Mouse (Mus musculus): ENCODE measurements around the gene Defb43. TPM values are rescaled to one million over a fixed set of nuclear protein-coding genes. Genes with fewer than 3 reads are reported as not detected.
A peak's percentile ranks its signal among the peaks of the same experiment; 100 is the strongest.

Defb43 gene
- polyA plus RNA-seq, 1 experiment from 2014 or later = not detected

GRCm38 (mm10) chr14:63014667-63015066, 3.1 kb downstream of the Defb43 start:
- Histone ChIP-seq H3K9me3 (no peaks in the 10 kb centered on the region), H3K36me3 (no peaks in the 10 kb centered on the region), H3K27ac (no peak overlapping the region), H3K4me3 (no peak overlapping the region), H3K27me3 (ENCODE audit: insufficient read depth, poor library complexity, severe bottlenecking) (peaks cover 15% of the 10 kb centered on the region), H3K4me1 (peaks cover 4% of the 10 kb centered on the region)
- DNase-seq (ENCODE audit: low spot score) = no peak
- 74% methylated on average over 4 of the region's 4 CpGs for WGBS

- peaks cover 20% of the 10 kb centered on the region for H3K4me1 ChIP-seq
- H3K27ac ChIP-seq = no peak overlapping the region
- H3K4me3 ChIP-seq = no peak overlapping the region
- H3K36me3 ChIP-seq = no peaks in the 10 kb centered on the region
- DNase-seq (ENCODE audit: low spot score) = no peak
- peaks cover 25% of the 10 kb centered on the region for H3K27me3 ChIP-seq (ENCODE audit: insufficient read depth, poor library complexity, severe bottlenecking)
- WGBS = 43% methylated on average over 6 of the region's 6 CpGs
- no peaks in the 10 kb centered on the region for H3K9me3 ChIP-seq
Observed at GRCm38 (mm10) chr14:63020524-63021156, 9.1 kb downstream of the Defb43 start.

- Histone ChIP-seq H3K4me1 (0 out of 2 replicates have a peak, but pooled peaks cover 3% of the 10 kb centered on the region), H3K27ac (no peak within 1 kb of the TSS), H3K27me3 (ENCODE audit: insufficient read depth, poor library complexity, severe bottlenecking) (no peaks in the 10 kb centered on the region), H3K4me3 (no peak within 1 kb of the TSS), H3K9me3 (no peaks in the 10 kb centered on the region), H3K36me3 (no peaks in the 10 kb centered on the region)
- 73% methylated on average over 3 of the region's 3 CpGs for WGBS
- no peak for DNase-seq (ENCODE audit: low spot score)
Observed at GRCm38 (mm10) chr14:63046691-63047090, 35.1 kb downstream of the Defb43 start, which contains the start of gene Defb42. Defb42 (plus strand) TSS chr14:63046991.

GRCm38 (mm10) chr14:63049910-63050370, 38.4 kb downstream of the Defb43 start, which contains the start of gene Defb30:
Defb30 (minus strand) TSS chr14:63049960.
- Histone ChIP-seq H3K4me3 (no peak within 1 kb of the TSS), H3K27ac (no peak within 1 kb of the TSS), H3K9me3 (no peaks in the 10 kb centered on the region), H3K36me3 (no peaks in the 10 kb centered on the region), H3K27me3 (ENCODE audit: insufficient read depth, poor library complexity, severe bottlenecking) (no peaks in the 10 kb centered on the region), H3K4me1 (peaks cover 16% of the 10 kb centered on the region)
- DNase-seq (ENCODE audit: low spot score) = no peak
- 80% methylated on average over 13 of the region's 14 CpGs for WGBS

GRCm38 (mm10) chr14:63050769-63051168, 39.2 kb downstream of the Defb43 start:
- no peaks in the 10 kb centered on the region for H3K9me3 ChIP-seq
- H3K4me3 ChIP-seq = no peak overlapping the region
- peak; percentile 88 for DNase-seq (ENCODE audit: low spot score)
- 35% methylated on average over 5 of the region's 5 CpGs for WGBS
- no peak overlapping the region for H3K27ac ChIP-seq
- H3K36me3 ChIP-seq = no peaks in the 10 kb centered on the region
- H3K27me3 ChIP-seq (ENCODE audit: insufficient read depth, poor library complexity, severe bottlenecking) = no peaks in the 10 kb centered on the region
- H3K4me1 ChIP-seq = peaks cover 24% of the 10 kb centered on the region

GRCm38 (mm10) chr14:63054729-63055128, 43.2 kb downstream of the Defb43 start:
- Histone ChIP-seq H3K4me3 (peak overlapping the region; percentile 16; the same call in 1 of the 2 replicates), H3K27ac (peak overlapping the region; percentile 86), H3K27me3 (ENCODE audit: insufficient read depth, poor library complexity, severe bottlenecking) (no peaks in the 10 kb centered on the region), H3K9me3 (no peaks in the 10 kb centered on the region), H3K36me3 (no peaks in the 10 kb centered on the region), H3K4me1 (peaks cover 40% of the 10 kb centered on the region)
- DNase-seq (ENCODE audit: low spot score) = peak; percentile 97
- 9% methylated on average over 6 of the region's 6 CpGs for WGBS

- Histone ChIP-seq H3K9me3 (no peaks in the 10 kb centered on the region), H3K36me3 (no peaks in the 10 kb centered on the region), H3K27me3 (ENCODE audit: insufficient read depth, poor library complexity, severe bottlenecking) (no peaks in the 10 kb centered on the region), H3K4me3 (no peak overlapping the region), H3K4me1 (peaks cover 65% of the 10 kb centered on the region), H3K27ac (peak overlapping the region; percentile 86)
- 53% methylated on average over 10 of the region's 10 CpGs for WGBS
- DNase-seq (ENCODE audit: low spot score) = no peak
Observed at GRCm38 (mm10) chr14:63060361-63060760, 48.8 kb downstream of the Defb43 start.

- H3K27ac ChIP-seq = peak overlapping the region; percentile 86
- peak; percentile 95 for DNase-seq (ENCODE audit: low spot score)
Observed at GRCm38 (mm10) chr14:63062184-63062583, 50.6 kb downstream of the Defb43 start.

GRCm38 (mm10) chr14:63065391-63065790, 53.8 kb downstream of the Defb43 start:
- H3K27me3 ChIP-seq (ENCODE audit: insufficient read depth, poor library complexity, severe bottlenecking) = no peaks in the 10 kb centered on the region
- H3K36me3 ChIP-seq = no peaks in the 10 kb centered on the region
- H3K9me3 ChIP-seq = no peaks in the 10 kb centered on the region
- peaks cover 86% of the 10 kb centered on the region for H3K4me1 ChIP-seq
- H3K4me3 ChIP-seq = no peak overlapping the region
- WGBS = 79% methylated on average over 5 of the region's 5 CpGs
- peak overlapping the region; percentile 76 for H3K27ac ChIP-seq
- no peak for DNase-seq (ENCODE audit: low spot score)

More at GRCm38 (mm10) chr14:63062184-63062583, 50.6 kb downstream of the Defb43 start:
- Histone ChIP-seq H3K4me3 (no peak overlapping the region), H3K27me3 (ENCODE audit: insufficient read depth, poor library complexity, severe bottlenecking) (no peaks in the 10 kb centered on the region), H3K36me3 (no peaks in the 10 kb centered on the region), H3K4me1 (peaks cover 69% of the 10 kb centered on the region), H3K9me3 (no peaks in the 10 kb centered on the region)
- WGBS = 12% methylated on average over 2 of the region's 2 CpGs

GRCm38 (mm10) chr14:63066630-63067310, 55.2 kb downstream of the Defb43 start:
- Histone ChIP-seq H3K4me1 (peaks cover 83% of the 10 kb centered on the region), H3K36me3 (no peaks in the 10 kb centered on the region), H3K4me3 (peak overlapping the region; percentile 34), H3K9me3 (no peaks in the 10 kb centered on the region), H3K27me3 (ENCODE audit: insufficient read depth, poor library complexity, severe bottlenecking) (no peaks in the 10 kb centered on the region), H3K27ac (peak overlapping the region; percentile 91)
- 15% methylated on average over 16 of the region's 16 CpGs for WGBS
- DNase-seq (ENCODE audit: low spot score) = peak; percentile 88

Other genes starting within 250 kb of the Defb43 start
- 8.9 and 9.5 TPM in 2 replicates for gene Wdfy2, start 174.1 kb upstream of the Defb43 start, polyA plus RNA-seq (2016; fragmentation: Nextera tagmentation; extraction: Ambion mirVana)
- not detected in 2 replicates for gene Defb48, start 27.3 kb upstream of the Defb43 start, polyA plus RNA-seq (2016; fragmentation: Nextera tagmentation; extraction: Ambion mirVana)
- gene Defb47, start 13.7 kb upstream of the Defb43 start, polyA plus RNA-seq (2016; fragmentation: Nextera tagmentation; extraction: Ambion mirVana) = not detected in 2 replicates
- gene Defb42, start 35.2 kb downstream of the Defb43 start, polyA plus RNA-seq (2016; fragmentation: Nextera tagmentation; extraction: Ambion mirVana) = 3.7 and 5.8 TPM in 2 replicates
- gene Defb30, start 38.2 kb downstream of the Defb43 start, polyA plus RNA-seq (2016; fragmentation: Nextera tagmentation; extraction: Ambion mirVana) = not detected in 2 replicates